Mouse (Mus musculus) MEL (cell line): ENCODE measurements at regions not wholly inside any gene's neighbourhood (a gene's known extent, or its start where the extent isn't known, plus 50 kb on each side); places are given as distances from the start of the nearest gene placed in this dataset.

Source experiments
- CTCF ChIP-seq, 3 experiments: IDR thresholded peaks in 2 of 3; conservative IDR thresholded peaks in 1 of 3; 2 replicates each; pipeline ENCODE4 v1.5.1; 2011 to 2012; ENCODE audit warnings: low read length in 3 of 3, low read depth in 2 of 3, mild to moderate bottlenecking in 2 of 3, improper control_type of control experiment in 1 of 3, inconsistent platforms in 1 of 3, mixed read lengths in 1 of 3, moderate library complexity in 1 of 3; ENCODE audit not compliant: control insufficient read depth in 1 of 3, insufficient read depth in 1 of 3, poor library complexity in 1 of 3, severe bottlenecking in 1 of 3
- E2F4 ChIP-seq: IDR thresholded peaks from 2 replicates; pipeline ENCODE4 v1.6.1; 2011; ENCODE audit warnings: low read depth, low read length, improper control_type of control experiment, borderline replicate concordance
- EP300 ChIP-seq, 2 experiments: IDR thresholded peaks; 2 replicates each; pipeline ENCODE4 v1.6.1; 2011; ENCODE audit warnings: improper control_type of control experiment in 2 of 2, low read length in 2 of 2, low read depth in 1 of 2, mild to moderate bottlenecking in 1 of 2
- GABPA ChIP-seq: IDR thresholded peaks from 2 replicates; pipeline ENCODE4 v1.6.1; 2012; ENCODE audit warnings: low read depth, mild to moderate bottlenecking, inconsistent platforms, low read length, improper control_type of control experiment, moderate library complexity
- GATA1 ChIP-seq: IDR thresholded peaks from 2 replicates; pipeline ENCODE4 v1.6.1; 2011; ENCODE audit warnings: low read depth, low read length, improper control_type of control experiment
- JUND ChIP-seq: IDR thresholded peaks from 2 replicates; pipeline ENCODE4 v1.6.1; 2011; ENCODE audit warnings: low read depth, mild to moderate bottlenecking, improper control_type of control experiment, low read length
- MAX ChIP-seq: IDR thresholded peaks from 2 replicates; pipeline ENCODE4 v1.6.1; 2011; ENCODE audit warnings: low read length, improper control_type of control experiment
- MYC ChIP-seq: IDR thresholded peaks from 2 replicates; pipeline ENCODE4 v1.6.1; 2011; ENCODE audit warnings: low read depth, mild to moderate bottlenecking, low read length, improper control_type of control experiment, moderate library complexity
- NRF1 ChIP-seq: IDR thresholded peaks from 2 replicates; pipeline ENCODE4 v1.6.1; 2014; ENCODE audit warnings: low read depth, mild to moderate bottlenecking, inconsistent platforms, low read length, improper control_type of control experiment, moderate library complexity; ENCODE audit not compliant: poor library complexity, insufficient read depth, severe bottlenecking
- POLR2AphosphoS2 ChIP-seq: IDR thresholded peaks from 2 replicates; pipeline ENCODE4 v1.6.1; 2011; ENCODE audit warnings: low read length, improper control_type of control experiment
- RCOR1 ChIP-seq: IDR thresholded peaks from 2 replicates; pipeline ENCODE4 v1.6.1; 2012; ENCODE audit warnings: low read depth, mild to moderate bottlenecking, inconsistent platforms, low read length, improper control_type of control experiment
- SIN3A ChIP-seq: IDR thresholded peaks from 2 replicates; pipeline ENCODE4 v1.6.1; 2012; ENCODE audit warnings: low read length, improper control_type of control experiment, inconsistent platforms
- TCF12 ChIP-seq: IDR thresholded peaks from 2 replicates; pipeline ENCODE4 v1.6.1; 2014; ENCODE audit warnings: low read depth, mild to moderate bottlenecking, inconsistent platforms, low read length, improper control_type of control experiment, moderate library complexity

- TF ChIP-seq SIN3A (no peak), GABPA (no peak), CTCF (IDR thresholded peaks at IDR 0.05 in 2 of 3, conservative IDR thresholded peaks at IDR 0.05 in 1 of 3; ENCODE audit: control insufficient read depth in 1 of 3, insufficient read depth in 1 of 3, low read depth in 2 of 3, low read length in 3 of 3, poor library complexity in 1 of 3, severe bottlenecking in 1 of 3) (no peak), E2F4 (no peak), GATA1 (no peak), EP300 (IDR thresholded peaks at IDR 0.05; ENCODE audit: low read depth in 1 of 2, low read length in 2 of 2) (no peak), POLR2AphosphoS2 (no peak), NRF1 (no peak), MYC (no peak), JUND (no peak), RCOR1 (no peak), TCF12 (no peak), MAX (no peak)
These were observed 830.7 kb downstream of the D3Ertd751e start for GRCm38 (mm10) chr3:42573155-42573554.
